Mouse (Mus musculus) fibroblast of lung, adult 2 months (primary cell): ENCODE results near the gene Gm20431.
"Not testable (repeated sequence)": the region's sequence is repeated elsewhere in the genome, so short reads cannot be mapped to it uniquely, and the experiment has no call there.

ENCODE experiments used
- DNase-seq: peaks from one replicate; pipeline ENCODE4 v3.0.0-alpha.2; 2011; ENCODE audit warnings: low read depth

Gene Gm20431

GRCm38 (mm10) chr2:167659177-167659846 lies 2.0 kb downstream of the Gm20431 start:
- no peak for DNase-seq

- no peak for DNase-seq
These were observed 2.6 kb downstream of the Gm20431 start for GRCm38 (mm10) chr2:167658712-167659111.

- DNase-seq: no peak
These were observed 3.3 kb downstream of the Gm20431 start for GRCm38 (mm10) chr2:167657973-167658372.

- DNase-seq: no peak
These were observed 4.4 kb downstream of the Gm20431 start for GRCm38 (mm10) chr2:167656629-167657478.

GRCm38 (mm10) chr2:167654911-167655600 lies 6.2 kb downstream of the Gm20431 start:
- no peak for DNase-seq

- no peak for DNase-seq
These were observed 8.6 kb downstream of the Gm20431 start for GRCm38 (mm10) chr2:167652694-167653093.

GRCm38 (mm10) chr2:167651622-167652021 lies 9.7 kb downstream of the Gm20431 start:
- no peak for DNase-seq

GRCm38 (mm10) chr2:167649290-167650032 lies 11.8 kb downstream of the Gm20431 start:
- DNase-seq: peak; percentile 29

- DNase-seq: no peak
These were observed 14.9 kb downstream of the Gm20431 start for GRCm38 (mm10) chr2:167646411-167646810.

GRCm38 (mm10) chr2:167643356-167644052 lies 17.8 kb downstream of the Gm20431 start:
- DNase-seq: not testable (repeated sequence)

- DNase-seq: no peak
These were observed 19.1 kb downstream of the Gm20431 start for GRCm38 (mm10) chr2:167642164-167642563.

- no peak for DNase-seq
These were observed 20.0 kb downstream of the Gm20431 start for GRCm38 (mm10) chr2:167641337-167641736.

GRCm38 (mm10) chr2:167640279-167640678 lies 21.0 kb downstream of the Gm20431 start:
- no peak for DNase-seq

GRCm38 (mm10) chr2:167634865-167635512 lies 26.3 kb downstream of the Gm20431 start:
- DNase-seq: no peak

- DNase-seq: peak; percentile 99
These were observed 26.9 kb downstream of the Gm20431 start for GRCm38 (mm10) chr2:167634338-167634770.

GRCm38 (mm10) chr2:167633537-167633872 lies 27.8 kb downstream of the Gm20431 start:
- DNase-seq: no peak

GRCm38 (mm10) chr2:167632731-167633536 lies 28.4 kb downstream of the Gm20431 start:
- DNase-seq: no peak

- peak; percentile 89 for DNase-seq
These were observed 29.5 kb downstream of the Gm20431 start, which contains the start of gene Ube2v1 for GRCm38 (mm10) chr2:167631591-167632448. TSS of gene Ube2v1 (minus strand) at chr2:167632095.

- DNase-seq: no peak
These were observed 30.1 kb downstream of the Gm20431 start for GRCm38 (mm10) chr2:167631181-167631590.
